32 mouse cellular contexts compared by ENCODE assay signal in the genomic region with DNA sequence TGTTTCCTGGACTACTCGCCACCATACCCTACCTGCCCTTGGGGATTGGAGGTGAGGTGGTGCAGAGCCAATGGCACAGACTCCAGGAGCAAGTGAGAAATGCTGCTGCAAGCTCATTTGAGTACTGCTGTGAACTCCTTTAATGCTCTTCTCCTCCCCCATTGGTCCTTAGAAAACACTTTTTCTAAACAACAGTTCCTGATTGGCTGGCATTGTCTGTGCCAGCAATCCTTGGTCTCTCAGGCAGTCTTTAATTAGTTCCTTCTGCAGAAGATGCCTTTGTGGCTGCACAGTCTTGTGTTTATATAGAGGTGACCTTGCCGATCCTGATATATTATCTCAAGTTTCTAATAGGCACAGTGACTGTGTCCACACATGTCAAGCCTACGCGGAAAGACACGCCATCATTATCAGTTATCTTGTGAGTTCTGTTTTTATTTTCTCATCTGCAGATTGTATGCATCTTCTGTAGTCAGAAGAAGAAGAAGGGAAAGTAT.
DNase-seq lines count a peak whose midpoint lies in the region; ATAC-seq and TF ChIP-seq lines count a peak whose summit lies in the region.
"Had no signal": no experiment of that assay in that cellular context is flagged by ENCODE, and none has a peak within 500 bp of the region (broad histone marks: within the 10 kb centered on the region; RNA-seq: fewer than 3 reads in every experiment).

No protein-coding gene starts in this region.

- no peak overlapping the region for H3K4me2 ChIP-seq in forebrain, embryonic 12.5 days
- H3K4me2 ChIP-seq in forebrain, embryonic 13.5 days = no peak overlapping the region
- H3K4me2 ChIP-seq: embryonic facial prominence, embryonic 12.5 days; embryonic facial prominence, embryonic 15.5 days; heart, embryonic 12.5 days; heart, embryonic 15.5 days; hindbrain, embryonic 12.5 days; hindbrain, embryonic 15.5 days; intestine, embryonic 15.5 days had no signal

- DNase-seq in brain, embryonic 14.5 days (ENCODE audit: low read depth) = peak; percentile 7
- DNase-seq in embryo, embryonic 10.5 days (ENCODE audit: low spot score) = peak; percentile 46
- peak; percentile 21 for DNase-seq in embryonic facial prominence, embryonic 10.5 days (ENCODE audit: low spot score)
- no peak for DNase-seq in layer of hippocampus, adult 11-12 months (ENCODE audit: low spot score)
- DNase-seq in urinary bladder, adult 2 months (ENCODE audit: low spot score) = no peak
- DNase-seq: adrenal gland, postnatal 10 days; adrenal gland, postnatal 36 days; B cell, adult 2 months; cerebellum, adult 11 months; cerebellum, adult 2 months; cerebellum, adult 9-11 months; cerebellum, postnatal 25 days; forebrain, postnatal 0 days; gastrocnemius, adult 2 months; gastrocnemius, postnatal 14 days; heart, adult 11 months; heart, postnatal 10 days; heart, postnatal 36 days; kidney, adult 11 months; kidney, adult 8-10 months had no signal

- H3K9ac ChIP-seq in forebrain, embryonic 12.5 days = no peak overlapping the region
- H3K9ac ChIP-seq in forebrain, embryonic 13.5 days = no peak overlapping the region
- H3K9ac ChIP-seq: embryonic facial prominence, embryonic 12.5 days; embryonic facial prominence, embryonic 15.5 days; forebrain, postnatal 0 days; heart, embryonic 12.5 days; heart, embryonic 15.5 days; hindbrain, embryonic 12.5 days; hindbrain, embryonic 15.5 days; intestine, embryonic 15.5 days had no signal

- no peaks in the 10 kb centered on the region for H3K4me1 ChIP-seq in forebrain, embryonic 12.5 days
- H3K4me1 ChIP-seq in forebrain, embryonic 13.5 days = no peaks in the 10 kb centered on the region
- peaks cover 15% of the 10 kb centered on the region for H3K4me1 ChIP-seq in embryonic facial prominence, embryonic 10.5 days
- H3K4me1 ChIP-seq: embryonic facial prominence, embryonic 15.5 days; hindbrain, embryonic 15.5 days; intestine, embryonic 15.5 days had no signal

- WGBS in forebrain, embryonic 12.5 days = 67% methylated on average over 5 of the region's 5 CpGs
- WGBS in forebrain, embryonic 13.5 days = 65% methylated on average over 5 of the region's 5 CpGs
- WGBS in embryonic facial prominence, embryonic 10.5 days = 44% methylated on average over 5 of the region's 5 CpGs

- TF ChIP-seq POLR2A in brain, embryonic 14.5 days (IDR thresholded peaks at IDR 0.05; ENCODE audit: borderline replicate concordance, extremely low read depth, insufficient read depth, insufficient read length, poor library complexity, severe bottlenecking) = no peak

- H3K9me3 ChIP-seq in forebrain, embryonic 12.5 days = no peaks in the 10 kb centered on the region
- no peaks in the 10 kb centered on the region for H3K9me3 ChIP-seq in forebrain, embryonic 13.5 days (replicated peaks)
- H3K9me3 ChIP-seq in embryonic facial prominence, embryonic 10.5 days = no peaks in the 10 kb centered on the region
- H3K9me3 ChIP-seq: embryonic facial prominence, embryonic 12.5 days; embryonic facial prominence, embryonic 15.5 days; heart, embryonic 12.5 days; heart, embryonic 15.5 days; hindbrain, embryonic 12.5 days; hindbrain, embryonic 15.5 days; intestine, embryonic 15.5 days had no signal

- TF ChIP-seq CTCF in brain, embryonic 14.5 days (IDR thresholded peaks at IDR 0.05; ENCODE audit: borderline replicate concordance, extremely low read depth, insufficient read depth, insufficient read length) = no peak

- no peaks in the 10 kb centered on the region for H3K36me3 ChIP-seq in forebrain, embryonic 12.5 days (replicated peaks)
- no peaks in the 10 kb centered on the region for H3K36me3 ChIP-seq in forebrain, embryonic 13.5 days (ENCODE audit: poor library complexity, severe bottlenecking)
- no peaks in the 10 kb centered on the region for H3K36me3 ChIP-seq in embryonic facial prominence, embryonic 10.5 days (replicated peaks)
- H3K36me3 ChIP-seq: embryonic facial prominence, embryonic 12.5 days; embryonic facial prominence, embryonic 15.5 days; G1E; heart, embryonic 12.5 days; heart, embryonic 15.5 days; hindbrain, embryonic 12.5 days; hindbrain, embryonic 15.5 days; intestine, embryonic 15.5 days had no signal

- H3K27me3 ChIP-seq in forebrain, embryonic 12.5 days = no peaks in the 10 kb centered on the region
- H3K27me3 ChIP-seq in forebrain, embryonic 13.5 days = no peaks in the 10 kb centered on the region
- no peaks in the 10 kb centered on the region for H3K27me3 ChIP-seq in embryonic facial prominence, embryonic 10.5 days (replicated peaks; ENCODE audit: low read depth, poor library complexity, severe bottlenecking)
- H3K27me3 ChIP-seq: CH12.LX; embryonic facial prominence, embryonic 12.5 days; embryonic facial prominence, embryonic 15.5 days; heart, embryonic 12.5 days; heart, embryonic 15.5 days; hindbrain, embryonic 12.5 days; hindbrain, embryonic 15.5 days; intestine, embryonic 15.5 days; Patski had no signal

- no peak overlapping the region for H3K27ac ChIP-seq in forebrain, embryonic 12.5 days
- no peak overlapping the region for H3K27ac ChIP-seq in forebrain, embryonic 13.5 days
- H3K27ac ChIP-seq in embryonic facial prominence, embryonic 10.5 days (replicated peaks) = 0 out of 2 replicates have a peak overlapping the region, but pooled peaks have one; percentile 19
- H3K27ac ChIP-seq: embryonic facial prominence, embryonic 12.5 days; embryonic facial prominence, embryonic 15.5 days; gastrocnemius, adult 2 months; heart, embryonic 15.5 days; hindbrain, embryonic 12.5 days; hindbrain, embryonic 15.5 days; intestine, embryonic 15.5 days had no signal

- peak; percentile 57; the same call in 1 of the 2 replicates for ATAC-seq in forebrain, embryonic 12.5 days (ENCODE audit: low FRiP score)
- no peak for ATAC-seq in forebrain, embryonic 13.5 days
- ATAC-seq: forebrain, postnatal 0 days; intestine, embryonic 15.5 days; Patski had no signal

- H3K4me3 ChIP-seq in forebrain, embryonic 12.5 days (replicated peaks) = no peak overlapping the region
- no peak overlapping the region for H3K4me3 ChIP-seq in forebrain, embryonic 13.5 days
- no peak overlapping the region for H3K4me3 ChIP-seq in embryonic facial prominence, embryonic 10.5 days
- H3K4me3 ChIP-seq: embryonic facial prominence, embryonic 12.5 days; embryonic facial prominence, embryonic 15.5 days; gastrocnemius, adult 2 months; heart, embryonic 12.5 days; heart, embryonic 15.5 days; hindbrain, embryonic 12.5 days; hindbrain, embryonic 15.5 days; intestine, embryonic 15.5 days had no signal

Comparison
In these comparisons a context has a peak if more than half of its experiments do, and no peak if none do; other contexts are left out.
1. DNase-seq: peak in brain, embryonic 14.5 days (single experiment), embryo, embryonic 10.5 days (single experiment) and embryonic facial prominence, embryonic 10.5 days (single experiment); none in layer of hippocampus, adult 11-12 months (single experiment) and urinary bladder, adult 2 months (single experiment).